Mouse (Mus musculus): ENCODE results near the gene Traf5. TPM values are rescaled to one million over a fixed set of nuclear protein-coding genes. Genes with fewer than 3 reads are reported as not detected.

Gene Traf5
- polyA plus RNA-seq, 1 experiment from 2014 or later = 11.2 TPM

GRCm38 (mm10) chr1:192076796-192077535 lies 15.4 kb downstream of the Traf5 start:
- 0 out of 2 replicates have a peak, but pooled peaks cover 2% of the 10 kb centered on the region for H3K4me1 ChIP-seq (ENCODE audit: control insufficient read depth, insufficient read depth, low read length)
- no peak for ATAC-seq (replicated peaks; ENCODE audit: insufficient number of reproducible peaks, low FRiP score, low TSS enrichment)
- H3K9ac ChIP-seq (ENCODE audit: low read depth, low read length) = no peak overlapping the region
- H3K36me3 ChIP-seq (ENCODE audit: control insufficient read depth, insufficient read depth, low read length) = no peaks in the 10 kb centered on the region
- H3K27me3 ChIP-seq (ENCODE audit: control insufficient read depth, insufficient read depth, low read length) = no peaks in the 10 kb centered on the region
- no peak overlapping the region for H3K27ac ChIP-seq (ENCODE audit: low read depth, low read length)
- no peak overlapping the region for H3K4me3 ChIP-seq (ENCODE audit: low read depth, low read length)
- no peak overlapping the region for H3K4me2 ChIP-seq
- H3K9me3 ChIP-seq (replicated peaks; ENCODE audit: control insufficient read depth, low read length) = peaks cover 13% of the 10 kb centered on the region

- WGBS (ENCODE audit: insufficient replicate concordance) = 82% methylated on average over 4 of the region's 4 CpGs
- H3K27ac ChIP-seq (ENCODE audit: low read depth, low read length) = no peak overlapping the region
Measured at GRCm38 (mm10) chr1:192076101-192076500, 16.3 kb downstream of the Traf5 start.

GRCm38 (mm10) chr1:192074824-192075223 lies 17.5 kb downstream of the Traf5 start:
- Histone ChIP-seq H3K36me3 (ENCODE audit: control insufficient read depth, insufficient read depth, low read length) (no peaks in the 10 kb centered on the region), H3K27ac (ENCODE audit: low read depth, low read length) (no peak overlapping the region), H3K4me3 (ENCODE audit: low read depth, low read length) (no peak overlapping the region), H3K4me1 (ENCODE audit: control insufficient read depth, insufficient read depth, low read length) (peaks cover 11% of the 10 kb centered on the region), H3K27me3 (ENCODE audit: control insufficient read depth, insufficient read depth, low read length) (no peaks in the 10 kb centered on the region), H3K4me2 (no peak overlapping the region), H3K9me3 (replicated peaks; ENCODE audit: control insufficient read depth, low read length) (no peaks in the 10 kb centered on the region), H3K9ac (ENCODE audit: low read depth, low read length) (no peak overlapping the region)
- WGBS (ENCODE audit: insufficient replicate concordance) = 65% methylated on average over 1 of the region's 1 CpGs
- no peak for ATAC-seq (replicated peaks; ENCODE audit: insufficient number of reproducible peaks, low FRiP score, low TSS enrichment)

More at GRCm38 (mm10) chr1:192076101-192076500, 16.3 kb downstream of the Traf5 start:
- no peak for ATAC-seq (replicated peaks; ENCODE audit: insufficient number of reproducible peaks, low FRiP score, low TSS enrichment)
- Histone ChIP-seq H3K9me3 (replicated peaks; ENCODE audit: control insufficient read depth, low read length) (peaks cover 5% of the 10 kb centered on the region; the same call in 1 of the 2 replicates), H3K4me3 (ENCODE audit: low read depth, low read length) (no peak overlapping the region), H3K9ac (ENCODE audit: low read depth, low read length) (no peak overlapping the region), H3K4me1 (ENCODE audit: control insufficient read depth, insufficient read depth, low read length) (peaks cover 2% of the 10 kb centered on the region; the same call in 1 of the 2 replicates), H3K36me3 (ENCODE audit: control insufficient read depth, insufficient read depth, low read length) (no peaks in the 10 kb centered on the region), H3K4me2 (no peak overlapping the region), H3K27me3 (ENCODE audit: control insufficient read depth, insufficient read depth, low read length) (no peaks in the 10 kb centered on the region)

GRCm38 (mm10) chr1:192072426-192072825 lies 19.9 kb downstream of the Traf5 start:
- Histone ChIP-seq H3K4me3 (ENCODE audit: low read depth, low read length) (no peak overlapping the region), H3K9ac (ENCODE audit: low read depth, low read length) (no peak overlapping the region), H3K9me3 (replicated peaks; ENCODE audit: control insufficient read depth, low read length) (no peaks in the 10 kb centered on the region), H3K4me1 (ENCODE audit: control insufficient read depth, insufficient read depth, low read length) (peaks cover 11% of the 10 kb centered on the region), H3K36me3 (ENCODE audit: control insufficient read depth, insufficient read depth, low read length) (no peaks in the 10 kb centered on the region), H3K4me2 (no peak overlapping the region), H3K27me3 (ENCODE audit: control insufficient read depth, insufficient read depth, low read length) (no peaks in the 10 kb centered on the region), H3K27ac (ENCODE audit: low read depth, low read length) (no peak overlapping the region)
- ATAC-seq (replicated peaks; ENCODE audit: insufficient number of reproducible peaks, low FRiP score, low TSS enrichment) = no peak
- 86% methylated on average over 1 of the region's 1 CpGs for WGBS (ENCODE audit: insufficient replicate concordance)

- Histone ChIP-seq H3K27me3 (ENCODE audit: control insufficient read depth, insufficient read depth, low read length) (no peaks in the 10 kb centered on the region), H3K9me3 (replicated peaks; ENCODE audit: control insufficient read depth, low read length) (no peaks in the 10 kb centered on the region), H3K4me1 (ENCODE audit: control insufficient read depth, insufficient read depth, low read length) (peaks cover 9% of the 10 kb centered on the region), H3K27ac (ENCODE audit: low read depth, low read length) (0 out of 2 replicates have a peak overlapping the region, but pooled peaks have one; percentile 0), H3K4me2 (no peak overlapping the region), H3K9ac (ENCODE audit: low read depth, low read length) (no peak overlapping the region), H3K4me3 (ENCODE audit: low read depth, low read length) (no peak overlapping the region), H3K36me3 (ENCODE audit: control insufficient read depth, insufficient read depth, low read length) (peaks cover 7% of the 10 kb centered on the region; the same call in 1 of the 2 replicates)
- ATAC-seq (replicated peaks; ENCODE audit: insufficient number of reproducible peaks, low FRiP score, low TSS enrichment) = no peak
- WGBS (ENCODE audit: insufficient replicate concordance) = 53% methylated on average over 3 of the region's 3 CpGs
Measured at GRCm38 (mm10) chr1:192070618-192071051, 21.7 kb downstream of the Traf5 start.

- no peaks in the 10 kb centered on the region for H3K27me3 ChIP-seq (ENCODE audit: control insufficient read depth, insufficient read depth, low read length)
- WGBS (ENCODE audit: insufficient replicate concordance) = 46% methylated on average over 13 of the region's 13 CpGs
- peaks cover 9% of the 10 kb centered on the region for H3K4me1 ChIP-seq (ENCODE audit: control insufficient read depth, insufficient read depth, low read length)
- H3K9ac ChIP-seq (ENCODE audit: low read depth, low read length) = no peak overlapping the region; the same call in 1 of the 2 replicates
- H3K36me3 ChIP-seq (ENCODE audit: control insufficient read depth, insufficient read depth, low read length) = peaks cover 9% of the 10 kb centered on the region
- H3K4me2 ChIP-seq = no peak overlapping the region
- H3K4me3 ChIP-seq (ENCODE audit: low read depth, low read length) = no peak overlapping the region
- no peak for ATAC-seq (replicated peaks; ENCODE audit: insufficient number of reproducible peaks, low FRiP score, low TSS enrichment)
- H3K9me3 ChIP-seq (replicated peaks; ENCODE audit: control insufficient read depth, low read length) = no peaks in the 10 kb centered on the region
- no peak overlapping the region for H3K27ac ChIP-seq (ENCODE audit: low read depth, low read length)
Measured at GRCm38 (mm10) chr1:192069971-192070591, 22.3 kb downstream of the Traf5 start.

GRCm38 (mm10) chr1:192068188-192068587 lies 24.2 kb downstream of the Traf5 start:
- H3K4me1 ChIP-seq (ENCODE audit: control insufficient read depth, insufficient read depth, low read length) = peaks cover 9% of the 10 kb centered on the region
- peaks cover 9% of the 10 kb centered on the region for H3K36me3 ChIP-seq (ENCODE audit: control insufficient read depth, insufficient read depth, low read length)
- H3K4me3 ChIP-seq (ENCODE audit: low read depth, low read length) = no peak overlapping the region
- H3K4me2 ChIP-seq = no peak overlapping the region
- H3K9ac ChIP-seq (ENCODE audit: low read depth, low read length) = no peak overlapping the region
- H3K9me3 ChIP-seq (replicated peaks; ENCODE audit: control insufficient read depth, low read length) = no peaks in the 10 kb centered on the region
- WGBS (ENCODE audit: insufficient replicate concordance) = 49% methylated on average over 2 of the region's 2 CpGs
- no peak overlapping the region for H3K27ac ChIP-seq (ENCODE audit: low read depth, low read length)
- H3K27me3 ChIP-seq (ENCODE audit: control insufficient read depth, insufficient read depth, low read length) = no peaks in the 10 kb centered on the region
- no peak; the same call in 1 of the 2 replicates for ATAC-seq (replicated peaks; ENCODE audit: insufficient number of reproducible peaks, low FRiP score, low TSS enrichment)

- Histone ChIP-seq H3K4me3 (ENCODE audit: low read depth, low read length) (no peak overlapping the region), H3K9me3 (replicated peaks; ENCODE audit: control insufficient read depth, low read length) (no peaks in the 10 kb centered on the region), H3K36me3 (ENCODE audit: control insufficient read depth, insufficient read depth, low read length) (peaks cover 9% of the 10 kb centered on the region), H3K27ac (ENCODE audit: low read depth, low read length) (no peak overlapping the region), H3K4me2 (no peak overlapping the region), H3K9ac (ENCODE audit: low read depth, low read length) (no peak overlapping the region), H3K4me1 (ENCODE audit: control insufficient read depth, insufficient read depth, low read length) (peaks cover 14% of the 10 kb centered on the region), H3K27me3 (ENCODE audit: control insufficient read depth, insufficient read depth, low read length) (no peaks in the 10 kb centered on the region)
- 91% methylated on average over 3 of the region's 3 CpGs for WGBS (ENCODE audit: insufficient replicate concordance)
- no peak for ATAC-seq (replicated peaks; ENCODE audit: insufficient number of reproducible peaks, low FRiP score, low TSS enrichment)
Measured at GRCm38 (mm10) chr1:192066956-192067355, 25.4 kb downstream of the Traf5 start.
